Mouse (Mus musculus): ENCODE data around the gene Btnl2. TPM values are rescaled to one million over a fixed set of nuclear protein-coding genes. Genes with fewer than 3 reads are reported as not detected.

Btnl2 gene
- polyA plus RNA-seq (2014; fragmentation: Illumina TruSeq; extraction: RNeasy Lipid Tissue Mini Kit (QIAGEN cat#74804); ENCODE audit: low read depth, low replicate concordance), result 0.60 TPM

GRCm38 (mm10) chr17:34354539-34354938 is at the start of gene Btnl2:
Gene Btnl2 (plus strand): TSS chr17:34354822.

GRCm38 (mm10) chr17:34305380-34306030 is 49.1 kb upstream of the Btnl2 start, which contains the start of gene H2-Eb1:
Gene H2-Eb1 (plus strand): TSS chr17:34305867.

GRCm38 (mm10) chr17:34325436-34325835 is 29.2 kb upstream of the Btnl2 start, which contains the start of gene H2-Eb2:
Gene H2-Eb2 (plus strand): TSS chr17:34325665.

GRCm38 (mm10) chr17:34376847-34377246 is 22.2 kb downstream of the Btnl2 start, which contains the start of gene Btnl1:
Gene Btnl1 (plus strand): TSS chr17:34377132.

GRCm38 (mm10) chr17:34398711-34399393 is 44.2 kb downstream of the Btnl2 start, which contains the start of gene BC051142:
Gene BC051142 (plus strand): TSS chr17:34398820.

Other genes with a start within 250 kb of the Btnl2 start
- 48.1 TPM for gene H2-DMa, start 235.3 kb upstream of the Btnl2 start, polyA plus RNA-seq (2014; fragmentation: Illumina TruSeq; extraction: RNeasy Lipid Tissue Mini Kit (QIAGEN cat#74804); ENCODE audit: low read depth, low replicate concordance)
- 137 TPM for gene Brd2, start 232.2 kb upstream of the Btnl2 start, polyA plus RNA-seq (2014; fragmentation: Illumina TruSeq; extraction: RNeasy Lipid Tissue Mini Kit (QIAGEN cat#74804); ENCODE audit: low read depth, low replicate concordance)
- gene H2-DMb2, start 211.5 kb upstream of the Btnl2 start, polyA plus RNA-seq (2014; fragmentation: Illumina TruSeq; extraction: RNeasy Lipid Tissue Mini Kit (QIAGEN cat#74804); ENCODE audit: low read depth, low replicate concordance), result 44.6 TPM
- 43.1 TPM for gene H2-DMb1, start 201.8 kb upstream of the Btnl2 start, polyA plus RNA-seq (2014; fragmentation: Illumina TruSeq; extraction: RNeasy Lipid Tissue Mini Kit (QIAGEN cat#74804); ENCODE audit: low read depth, low replicate concordance)
- gene Tap1, start 167.3 kb upstream of the Btnl2 start, polyA plus RNA-seq (2014; fragmentation: Illumina TruSeq; extraction: RNeasy Lipid Tissue Mini Kit (QIAGEN cat#74804); ENCODE audit: low read depth, low replicate concordance), result 19.5 TPM
- 19.8 TPM for gene Psmb9, start 167.1 kb upstream of the Btnl2 start, polyA plus RNA-seq (2014; fragmentation: Illumina TruSeq; extraction: RNeasy Lipid Tissue Mini Kit (QIAGEN cat#74804); ENCODE audit: low read depth, low replicate concordance)
- 45.9 TPM for gene Psmb8, start 157.1 kb upstream of the Btnl2 start, polyA plus RNA-seq (2014; fragmentation: Illumina TruSeq; extraction: RNeasy Lipid Tissue Mini Kit (QIAGEN cat#74804); ENCODE audit: low read depth, low replicate concordance)
- gene Tap2, start 151.3 kb upstream of the Btnl2 start, polyA plus RNA-seq (2014; fragmentation: Illumina TruSeq; extraction: RNeasy Lipid Tissue Mini Kit (QIAGEN cat#74804); ENCODE audit: low read depth, low replicate concordance), result 26.3 TPM
- gene H2-Ob, start 115.9 kb upstream of the Btnl2 start, polyA plus RNA-seq (2014; fragmentation: Illumina TruSeq; extraction: RNeasy Lipid Tissue Mini Kit (QIAGEN cat#74804); ENCODE audit: low read depth, low replicate concordance), result 2.3 TPM
- gene H2-Ab1, start 97.1 kb upstream of the Btnl2 start, polyA plus RNA-seq (2014; fragmentation: Illumina TruSeq; extraction: RNeasy Lipid Tissue Mini Kit (QIAGEN cat#74804); ENCODE audit: low read depth, low replicate concordance), result 244 TPM
- 369 TPM for gene H2-Aa, start 67.0 kb upstream of the Btnl2 start, polyA plus RNA-seq (2014; fragmentation: Illumina TruSeq; extraction: RNeasy Lipid Tissue Mini Kit (QIAGEN cat#74804); ENCODE audit: low read depth, low replicate concordance)
- gene H2-Eb1, start 49.0 kb upstream of the Btnl2 start, polyA plus RNA-seq (2014; fragmentation: Illumina TruSeq; extraction: RNeasy Lipid Tissue Mini Kit (QIAGEN cat#74804); ENCODE audit: low read depth, low replicate concordance), result 265 TPM
- not detected for gene H2-Eb2, start 29.2 kb upstream of the Btnl2 start, polyA plus RNA-seq (2014; fragmentation: Illumina TruSeq; extraction: RNeasy Lipid Tissue Mini Kit (QIAGEN cat#74804); ENCODE audit: low read depth, low replicate concordance)
- not detected for gene Btnl1, start 22.3 kb downstream of the Btnl2 start, polyA plus RNA-seq (2014; fragmentation: Illumina TruSeq; extraction: RNeasy Lipid Tissue Mini Kit (QIAGEN cat#74804); ENCODE audit: low read depth, low replicate concordance)
- 20.9 TPM for gene BC051142, start 44.0 kb downstream of the Btnl2 start, polyA plus RNA-seq (2014; fragmentation: Illumina TruSeq; extraction: RNeasy Lipid Tissue Mini Kit (QIAGEN cat#74804); ENCODE audit: low read depth, low replicate concordance)
- not detected for gene Btnl4, start 122.5 kb downstream of the Btnl2 start, polyA plus RNA-seq (2014; fragmentation: Illumina TruSeq; extraction: RNeasy Lipid Tissue Mini Kit (QIAGEN cat#74804); ENCODE audit: low read depth, low replicate concordance)
- gene Btnl6, start 162.5 kb downstream of the Btnl2 start, polyA plus RNA-seq (2014; fragmentation: Illumina TruSeq; extraction: RNeasy Lipid Tissue Mini Kit (QIAGEN cat#74804); ENCODE audit: low read depth, low replicate concordance), result not detected
- gene Notch4, start 209.4 kb downstream of the Btnl2 start, polyA plus RNA-seq (2014; fragmentation: Illumina TruSeq; extraction: RNeasy Lipid Tissue Mini Kit (QIAGEN cat#74804); ENCODE audit: low read depth, low replicate concordance), result 9.9 TPM
- 14.3 TPM for gene Gpsm3, start 235.0 kb downstream of the Btnl2 start, polyA plus RNA-seq (2014; fragmentation: Illumina TruSeq; extraction: RNeasy Lipid Tissue Mini Kit (QIAGEN cat#74804); ENCODE audit: low read depth, low replicate concordance)
- gene Pbx2, start 236.4 kb downstream of the Btnl2 start, polyA plus RNA-seq (2014; fragmentation: Illumina TruSeq; extraction: RNeasy Lipid Tissue Mini Kit (QIAGEN cat#74804); ENCODE audit: low read depth, low replicate concordance), result 43.0 TPM
- 5.1 TPM for gene Ager, start 243.0 kb downstream of the Btnl2 start, polyA plus RNA-seq (2014; fragmentation: Illumina TruSeq; extraction: RNeasy Lipid Tissue Mini Kit (QIAGEN cat#74804); ENCODE audit: low read depth, low replicate concordance)
- 71.9 TPM for gene Rnf5, start 248.9 kb downstream of the Btnl2 start, polyA plus RNA-seq (2014; fragmentation: Illumina TruSeq; extraction: RNeasy Lipid Tissue Mini Kit (QIAGEN cat#74804); ENCODE audit: low read depth, low replicate concordance)
- gene Agpat1, start 249.4 kb downstream of the Btnl2 start, polyA plus RNA-seq (2014; fragmentation: Illumina TruSeq; extraction: RNeasy Lipid Tissue Mini Kit (QIAGEN cat#74804); ENCODE audit: low read depth, low replicate concordance), result 88.3 TPM